Mouse (Mus musculus): ENCODE data around the gene Trit1. TPM values are rescaled to one million over a fixed set of nuclear protein-coding genes. Genes with fewer than 3 reads are reported as not detected.
A peak's percentile ranks its signal among the peaks of the same experiment; 100 is the strongest.
"Not testable (repeated sequence)": the region's sequence is repeated elsewhere in the genome, so short reads cannot be mapped to it uniquely, and the experiment has no call there.

Gene Trit1
- polyA plus RNA-seq, 1 experiment, result 2.7 TPM

DNA sequence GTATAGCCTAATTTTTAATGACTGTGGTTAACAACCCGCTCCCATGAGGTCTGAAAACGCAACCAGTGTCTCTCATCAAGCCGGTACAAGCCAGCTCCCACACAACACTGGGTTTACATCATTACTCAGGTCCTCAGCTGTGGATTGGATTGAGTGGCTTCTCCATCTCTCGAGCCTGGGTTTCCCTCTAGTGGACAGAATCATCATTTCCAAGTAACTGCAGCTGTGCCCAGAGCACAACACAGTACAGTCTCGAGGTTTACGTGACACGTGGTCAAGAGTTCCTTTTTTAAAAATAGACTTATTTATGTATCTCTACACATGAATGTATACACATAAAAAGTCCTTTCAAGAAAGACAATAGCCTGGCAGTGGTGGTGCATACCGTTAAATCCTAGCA lies 31.3 kb upstream of the Trit1 start:
- WGBS, result 13% methylated on average over 8 of the region's 8 CpGs
- TF ChIP-seq CTCF (IDR thresholded peaks at IDR 0.05; ENCODE audit: extremely low read depth, insufficient read length, insufficient replicate concordance, low read depth, low read length) (peak; percentile 67; the same call in 1 of the 2 replicates), POLR2A (IDR thresholded peaks at IDR 0.05; ENCODE audit: low read depth, low read length) (no peak)

DNA sequence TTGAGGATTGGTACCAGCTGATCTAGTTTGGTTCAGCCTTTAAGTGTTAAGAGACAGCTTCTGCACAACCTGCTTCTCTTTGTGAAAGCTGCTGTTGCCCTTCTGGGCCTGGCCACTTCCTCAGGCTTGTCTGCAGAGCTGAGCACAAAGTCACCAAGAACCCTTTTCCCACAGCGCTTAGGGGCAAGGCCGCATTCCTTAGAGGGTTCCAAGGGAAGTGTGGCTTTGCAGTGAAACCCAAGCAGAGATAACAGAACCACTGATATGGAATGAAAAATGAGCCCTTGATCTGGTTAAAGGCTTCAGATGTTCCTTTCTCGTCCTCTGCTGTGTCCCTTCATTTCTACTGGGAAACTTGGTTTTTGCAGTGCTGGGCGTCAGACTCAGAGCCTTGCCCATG lies 29.0 kb upstream of the Trit1 start:
- Histone ChIP-seq H3K27ac (ENCODE audit: insufficient read depth, low read depth, low read length) (no peak overlapping the region), H3K36me3 (ENCODE audit: control insufficient read depth, insufficient read depth, low read length) (no peaks in the 10 kb centered on the region), H3K4me1 (ENCODE audit: control insufficient read depth, insufficient read depth, insufficient read length, low read length) (peaks cover 11% of the 10 kb centered on the region), H3K4me3 (ENCODE audit: low read depth, low read length) (no peak overlapping the region), H3K27me3 (ENCODE audit: control insufficient read depth, insufficient read depth, low read length) (no peaks in the 10 kb centered on the region)
- TF ChIP-seq CTCF (IDR thresholded peaks at IDR 0.05; ENCODE audit: extremely low read depth, insufficient read length, insufficient replicate concordance, low read depth, low read length), result no peak
- no peak for TF ChIP-seq POLR2A (IDR thresholded peaks at IDR 0.05; ENCODE audit: low read depth, low read length)
- 79% methylated on average over 4 of the region's 4 CpGs for WGBS

More for the DNA sequence above, 31.3 kb upstream of the Trit1 start:
- H3K27me3 ChIP-seq (ENCODE audit: control insufficient read depth, insufficient read depth, low read length), result no peaks in the 10 kb centered on the region
- peaks cover 25% of the 10 kb centered on the region for H3K4me1 ChIP-seq (ENCODE audit: control insufficient read depth, insufficient read depth, insufficient read length, low read length)
- no peak overlapping the region for H3K27ac ChIP-seq (ENCODE audit: insufficient read depth, low read depth, low read length)
- H3K4me3 ChIP-seq (ENCODE audit: low read depth, low read length), result no peak overlapping the region
- H3K36me3 ChIP-seq (ENCODE audit: control insufficient read depth, insufficient read depth, low read length), result no peaks in the 10 kb centered on the region

DNA sequence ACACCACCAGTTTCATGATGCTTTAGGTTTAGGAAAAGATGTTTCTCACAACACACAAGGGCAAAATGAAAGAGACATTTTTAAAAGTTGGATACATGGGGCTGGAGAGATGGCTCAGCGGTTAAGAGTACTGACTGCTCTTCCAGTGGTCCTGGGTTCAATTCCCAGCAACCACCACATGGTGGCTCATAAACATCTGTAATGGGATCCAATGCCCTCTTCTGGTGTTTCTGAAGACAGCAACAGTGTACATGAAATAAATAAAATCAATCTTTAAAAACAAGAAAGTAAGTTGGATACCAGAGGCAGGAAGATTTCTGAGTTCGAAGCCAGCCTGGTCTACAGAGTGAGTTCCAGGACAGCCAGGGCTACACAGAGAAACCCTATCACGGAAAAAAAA lies 28.4 kb upstream of the Trit1 start:
- not testable (repeated sequence) for H3K27me3 ChIP-seq (ENCODE audit: control insufficient read depth, insufficient read depth, low read length); H3K36me3 ChIP-seq (ENCODE audit: control insufficient read depth, insufficient read depth, low read length); H3K27ac ChIP-seq (ENCODE audit: insufficient read depth, low read depth, low read length); H3K4me3 ChIP-seq (ENCODE audit: low read depth, low read length)
- WGBS, result 76% methylated on average over 3 of the region's 3 CpGs
- peaks cover 12% of the 10 kb centered on the region for H3K4me1 ChIP-seq (ENCODE audit: control insufficient read depth, insufficient read depth, insufficient read length, low read length)

DNA sequence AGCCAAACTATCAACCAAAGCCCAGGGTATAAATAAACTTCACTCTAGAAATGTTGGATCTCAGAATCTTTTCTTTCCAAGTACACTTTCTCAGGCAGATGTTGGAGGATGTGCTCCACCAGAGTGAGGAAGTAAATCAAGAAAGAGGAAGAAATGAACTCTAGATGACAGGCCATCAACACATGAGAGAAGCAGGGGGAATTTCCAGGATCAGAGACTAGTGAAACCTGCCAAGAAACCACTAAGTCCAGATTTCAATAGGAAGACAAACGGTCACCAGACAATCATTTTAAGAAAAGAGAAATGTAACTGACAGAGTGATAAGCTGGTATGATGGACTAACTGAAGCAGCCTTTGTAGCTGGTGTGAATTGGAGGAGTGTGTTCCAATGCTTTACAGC lies 25.2 kb upstream of the Trit1 start:
- H3K4me1 ChIP-seq (ENCODE audit: control insufficient read depth, insufficient read depth, insufficient read length, low read length), result peaks cover 7% of the 10 kb centered on the region; the same call in 1 of the 2 replicates
- no peak overlapping the region for H3K27ac ChIP-seq (ENCODE audit: insufficient read depth, low read depth, low read length)
- H3K4me3 ChIP-seq (ENCODE audit: low read depth, low read length), result no peak overlapping the region
- H3K36me3 ChIP-seq (ENCODE audit: control insufficient read depth, insufficient read depth, low read length), result no peaks in the 10 kb centered on the region
- TF ChIP-seq CTCF (IDR thresholded peaks at IDR 0.05; ENCODE audit: extremely low read depth, insufficient read length, insufficient replicate concordance, low read depth, low read length) (no peak), POLR2A (IDR thresholded peaks at IDR 0.05; ENCODE audit: low read depth, low read length) (no peak)
- WGBS, result 26% methylated on average over 1 of the region's 1 CpGs
- H3K27me3 ChIP-seq (ENCODE audit: control insufficient read depth, insufficient read depth, low read length), result peaks cover 3% of the 10 kb centered on the region; the same call in 1 of the 2 replicates

DNA sequence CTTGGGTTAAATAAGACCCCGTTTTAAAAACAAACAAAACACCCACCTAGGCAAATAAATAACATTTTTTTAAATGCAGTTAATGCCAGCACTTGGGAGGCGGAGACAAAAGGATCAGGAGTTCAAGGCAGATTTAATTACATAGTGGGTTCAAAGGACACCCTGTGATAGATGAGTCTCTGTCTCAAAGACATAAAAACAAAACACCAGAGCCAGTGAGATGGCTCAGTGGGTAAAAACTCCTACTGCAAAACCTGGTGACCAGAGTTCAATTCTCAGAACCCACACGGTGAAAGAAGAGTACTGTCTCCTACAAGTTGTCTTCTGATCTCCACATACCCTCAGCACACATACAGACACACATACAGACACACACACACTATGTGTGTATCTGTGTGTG lies 24.1 kb upstream of the Trit1 start:
- Histone ChIP-seq H3K27ac (ENCODE audit: insufficient read depth, low read depth, low read length) (no peak overlapping the region), H3K4me3 (ENCODE audit: low read depth, low read length) (no peak overlapping the region), H3K27me3 (ENCODE audit: control insufficient read depth, insufficient read depth, low read length) (peaks cover 3% of the 10 kb centered on the region; the same call in 1 of the 2 replicates), H3K36me3 (ENCODE audit: control insufficient read depth, insufficient read depth, low read length) (no peaks in the 10 kb centered on the region), H3K4me1 (ENCODE audit: control insufficient read depth, insufficient read depth, insufficient read length, low read length) (peaks cover 10% of the 10 kb centered on the region; the same call in 1 of the 2 replicates)
- WGBS, result 25% methylated on average over 3 of the region's 3 CpGs
- TF ChIP-seq CTCF (IDR thresholded peaks at IDR 0.05; ENCODE audit: extremely low read depth, insufficient read length, insufficient replicate concordance, low read depth, low read length), result no peak
- no peak for TF ChIP-seq POLR2A (IDR thresholded peaks at IDR 0.05; ENCODE audit: low read depth, low read length)

DNA sequence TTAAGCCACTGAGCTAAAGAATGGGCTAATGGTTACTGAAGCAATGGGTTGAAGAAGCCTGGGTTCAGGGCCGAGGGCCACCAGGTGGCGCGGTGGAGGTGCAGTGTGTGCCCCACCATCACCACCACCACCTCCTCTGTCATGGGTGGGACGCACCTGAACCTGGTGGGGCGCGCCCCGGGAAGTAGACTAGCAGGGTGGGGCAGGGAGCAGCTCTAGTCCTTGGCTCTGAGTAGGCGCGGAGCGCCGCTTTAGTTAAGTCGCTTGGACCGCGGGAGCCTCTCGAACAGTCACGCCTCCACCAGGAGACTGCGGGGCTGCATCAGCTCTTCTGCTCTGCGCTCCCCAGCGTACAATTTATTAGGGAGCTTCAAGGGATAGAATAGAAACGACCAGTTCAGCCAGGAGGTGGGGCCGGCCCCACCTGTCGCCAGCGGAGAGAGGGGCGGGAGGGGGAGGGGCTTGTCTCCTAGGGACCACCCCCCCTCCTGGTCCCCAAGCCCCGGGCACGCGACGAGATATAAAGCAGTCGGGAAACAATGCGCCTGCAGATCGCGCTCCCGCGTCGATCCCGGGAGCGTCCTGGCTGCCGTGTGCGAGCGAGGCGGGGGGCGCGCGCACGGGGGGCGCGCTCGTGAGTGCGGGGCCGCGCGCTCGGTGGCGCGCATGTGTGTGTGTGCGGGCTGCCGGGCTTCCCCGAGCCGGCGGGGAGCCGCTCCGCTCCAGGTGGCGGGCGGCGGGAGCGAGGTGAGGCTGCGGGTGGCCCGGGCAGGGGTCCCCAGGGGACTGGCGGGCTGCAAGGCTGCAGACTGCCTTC lies 20.8 kb upstream of the Trit1 start, which contains the start of gene Mycl:
Gene Mycl, plus strand, starts transcription at position 249 of the 817 bp plus-strand sequence.
- Histone ChIP-seq H3K36me3 (ENCODE audit: control insufficient read depth, insufficient read depth, low read length) (peaks cover 1% of the 10 kb centered on the region; the same call in 1 of the 2 replicates), H3K4me1 (ENCODE audit: control insufficient read depth, insufficient read depth, insufficient read length, low read length) (peaks cover 10% of the 10 kb centered on the region; the same call in 1 of the 2 replicates), H3K27ac (ENCODE audit: insufficient read depth, low read depth, low read length) (peak within 1 kb of the TSS; percentile 43), H3K27me3 (ENCODE audit: control insufficient read depth, insufficient read depth, low read length) (peaks cover 3% of the 10 kb centered on the region; the same call in 1 of the 2 replicates), H3K4me3 (ENCODE audit: low read depth, low read length) (peak within 1 kb of the TSS; percentile 84)
- TF ChIP-seq POLR2A (IDR thresholded peaks at IDR 0.05; ENCODE audit: low read depth, low read length), result no peak; the same call in 1 of the 2 replicates
- peak; percentile 82 for TF ChIP-seq CTCF (IDR thresholded peaks at IDR 0.05; ENCODE audit: extremely low read depth, insufficient read length, insufficient replicate concordance, low read depth, low read length)
- 2% methylated on average over 67 of the region's 69 CpGs for WGBS

DNA sequence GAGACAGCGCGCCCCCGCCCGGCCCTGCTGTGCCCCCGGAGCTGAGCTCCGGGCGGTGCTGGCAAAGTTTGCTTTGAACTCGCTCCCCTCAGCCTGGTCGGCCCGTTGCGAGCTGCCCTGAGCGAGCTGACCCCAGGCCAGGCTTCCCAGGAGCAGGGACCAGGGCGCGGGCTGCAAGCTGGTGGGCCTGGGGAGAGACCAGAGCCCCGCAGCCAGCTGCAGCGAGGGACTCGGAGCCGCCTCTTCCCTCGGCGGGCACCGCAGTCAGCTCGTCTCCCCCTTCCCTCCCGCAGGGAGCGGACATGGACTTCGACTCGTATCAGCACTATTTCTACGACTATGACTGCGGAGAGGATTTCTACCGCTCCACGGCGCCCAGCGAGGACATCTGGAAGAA lies 20.2 kb upstream of the Trit1 start:
- WGBS, result under 1% methylated on average over 30 of the region's 32 CpGs
- peak overlapping the region; percentile 43 for H3K27ac ChIP-seq (ENCODE audit: insufficient read depth, low read depth, low read length)
- peaks cover 1% of the 10 kb centered on the region; the same call in 1 of the 2 replicates for H3K36me3 ChIP-seq (ENCODE audit: control insufficient read depth, insufficient read depth, low read length)
- no peak; the same call in 1 of the 2 replicates for TF ChIP-seq POLR2A (IDR thresholded peaks at IDR 0.05; ENCODE audit: low read depth, low read length)
- TF ChIP-seq CTCF (IDR thresholded peaks at IDR 0.05; ENCODE audit: extremely low read depth, insufficient read length, insufficient replicate concordance, low read depth, low read length), result no peak
- H3K4me1 ChIP-seq (ENCODE audit: control insufficient read depth, insufficient read depth, insufficient read length, low read length), result peaks cover 10% of the 10 kb centered on the region; the same call in 1 of the 2 replicates
- peak overlapping the region; percentile 84 for H3K4me3 ChIP-seq (ENCODE audit: low read depth, low read length)
- H3K27me3 ChIP-seq (ENCODE audit: control insufficient read depth, insufficient read depth, low read length), result peaks cover 3% of the 10 kb centered on the region; the same call in 1 of the 2 replicates
